Mouse (Mus musculus) left cerebral cortex, adult 18-20 months (tissue): ENCODE measurements at regions not wholly inside any gene's neighbourhood (a gene's known extent, or its start where the extent isn't known, plus 50 kb on each side); places are given as distances from the start of the nearest gene placed in this dataset.
"Not testable (repeated sequence)": the region's sequence is repeated elsewhere in the genome, so short reads cannot be mapped to it uniquely, and the experiment has no call there.

Source experiments
- DNase-seq, 2 experiments: peaks; one replicate each; pipeline ENCODE4 v3.0.0; 2021 to 2022; ENCODE audit warnings: low spot score in 2 of 2, mixed read lengths in 1 of 2

GRCm38 (mm10) chr5:3244067-3244466 is 97.2 kb upstream of the Cdk6 start:
- DNase-seq = not testable (repeated sequence)

- DNase-seq = no peak
These were observed 94.0 kb upstream of the Cdk6 start for GRCm38 (mm10) chr5:3247333-3247732.

- DNase-seq = no peak
These were observed 91.0 kb upstream of the Cdk6 start for GRCm38 (mm10) chr5:3250273-3250672.

- DNase-seq = no peak
These were observed 81.0 kb upstream of the Cdk6 start for GRCm38 (mm10) chr5:3260289-3260688.

- not testable (repeated sequence) for DNase-seq
These were observed 76.1 kb upstream of the Cdk6 start for GRCm38 (mm10) chr5:3264988-3265738.

DNA sequence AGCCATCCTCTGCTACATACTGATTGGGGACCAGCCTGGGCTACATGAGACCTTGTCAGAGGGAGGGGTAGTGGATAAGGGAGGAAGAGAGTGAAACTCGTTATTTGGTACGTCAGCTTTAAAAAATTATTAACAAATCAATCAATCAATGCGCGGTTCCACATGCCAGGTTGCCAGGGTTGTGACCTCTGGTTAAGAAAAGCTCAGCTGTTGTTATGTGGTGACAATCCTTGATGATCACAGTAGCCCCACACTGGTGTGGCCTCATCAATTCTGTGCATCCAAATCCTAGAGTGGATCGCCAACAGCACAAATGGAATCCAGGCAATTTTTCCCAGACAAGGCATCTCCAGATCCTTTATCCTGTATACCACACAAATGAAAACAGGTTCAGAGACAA is 74.3 kb upstream of the Cdk6 start:
- DNase-seq = no peak

- DNase-seq = no peak
These were observed 71.5 kb upstream of the Cdk6 start for GRCm38 (mm10) chr5:3269760-3270159.

- not testable (repeated sequence) for DNase-seq
These were observed 68.1 kb upstream of the Cdk6 start for GRCm38 (mm10) chr5:3273140-3273539.

DNA sequence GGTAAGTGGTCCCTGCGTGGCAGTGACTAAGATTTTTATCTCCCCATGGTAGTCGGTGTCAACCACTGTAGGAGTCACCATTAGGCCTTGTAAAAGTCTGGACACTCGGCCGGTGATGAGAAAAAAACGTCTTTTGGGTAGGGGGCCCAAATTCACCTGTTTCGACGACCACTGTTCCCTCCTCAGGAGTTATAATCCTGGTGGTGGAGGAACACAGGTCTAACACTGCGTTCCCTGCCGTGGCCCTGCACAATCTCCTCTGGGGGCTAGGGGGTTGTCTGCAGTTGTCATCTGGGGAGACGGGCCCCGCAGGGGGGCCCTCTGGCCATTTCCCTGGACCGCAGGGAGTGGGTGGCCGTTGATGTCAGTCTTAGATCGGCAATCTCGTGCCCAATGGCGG is 64.0 kb upstream of the Cdk6 start:
- DNase-seq = not testable (repeated sequence)

DNA sequence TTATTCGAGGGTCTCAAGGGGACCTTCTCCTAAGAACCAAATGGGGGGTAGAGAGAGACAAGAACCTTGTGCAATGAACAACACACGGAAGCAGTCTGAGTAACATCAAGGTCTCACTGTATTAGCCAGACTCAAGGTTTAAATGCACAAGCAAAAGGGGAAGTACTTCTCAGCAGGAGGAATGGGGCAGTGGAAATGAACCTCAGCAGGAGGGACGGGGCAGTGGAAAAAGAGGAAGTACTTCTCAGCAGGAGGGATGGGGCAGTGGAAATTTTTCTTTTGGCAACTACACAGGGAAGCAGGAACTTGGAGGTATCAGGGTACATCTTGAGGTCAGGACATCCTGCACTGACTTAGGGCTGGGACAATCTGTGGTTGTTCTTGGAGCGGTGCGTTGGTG is 62.3 kb upstream of the Cdk6 start:
- not testable (repeated sequence) for DNase-seq

GRCm38 (mm10) chr5:3281911-3282506 is 59.3 kb upstream of the Cdk6 start:
- DNase-seq = not testable (repeated sequence)

GRCm38 (mm10) chr5:3283083-3283482 is 58.2 kb upstream of the Cdk6 start:
- DNase-seq = no peak

DNA sequence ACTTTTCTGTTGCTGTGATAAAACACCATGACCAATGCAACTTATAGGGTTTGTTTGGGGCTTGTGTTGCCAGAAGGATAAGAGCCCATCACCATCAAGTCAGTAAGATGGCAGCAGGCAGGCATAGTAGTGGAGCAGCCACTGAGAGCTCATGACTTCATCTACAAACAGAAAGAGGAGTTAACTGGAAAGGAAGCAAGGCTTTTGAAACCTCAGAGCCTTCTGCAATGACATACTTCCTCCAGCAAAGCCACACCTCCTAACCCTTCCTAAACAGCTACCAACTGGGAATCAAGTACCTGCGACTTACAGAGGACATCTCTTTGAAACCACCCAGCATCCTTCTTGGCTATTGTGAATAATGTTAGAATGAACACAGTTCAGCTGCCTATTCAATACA is 57.0 kb upstream of the Cdk6 start:
- not testable (repeated sequence) for DNase-seq

GRCm38 (mm10) chr5:3289991-3290417 is 51.3 kb upstream of the Cdk6 start:
- peak in 1 of 2 experiments; percentile 9 for DNase-seq
